Mouse (Mus musculus): ENCODE measurements around the gene Adh7. TPM values are rescaled to one million over a fixed set of nuclear protein-coding genes. Genes with fewer than 3 reads are reported as not detected.

Adh7 gene
- 0.53 and 1.4 TPM in 2 replicates for polyA plus RNA-seq (2015; fragmentation: Nextera tagmentation; extraction: Ambion mirVana)

GRCm38 (mm10) chr3:138217631-138218264, at the start of gene Adh7:
TSS of gene Adh7 (plus strand) at chr3:138217760.
- WGBS, result 81% methylated on average over 10 of the region's 10 CpGs
- Histone ChIP-seq H3K27ac (ENCODE audit: low read length) (no peak within 1 kb of the TSS), H3K9me3 (ENCODE audit: control insufficient read depth, low read length) (no peaks in the 10 kb centered on the region), H3K4me3 (replicated peaks; ENCODE audit: low read length) (no peak within 1 kb of the TSS), H3K4me2 (ENCODE audit: low read length) (no peak within 1 kb of the TSS), H3K36me3 (ENCODE audit: control insufficient read depth, insufficient read depth) (no peaks in the 10 kb centered on the region), H3K27me3 (replicated peaks; ENCODE audit: control insufficient read depth, insufficient read depth, low read length) (no peaks in the 10 kb centered on the region), H3K4me1 (replicated peaks; ENCODE audit: control insufficient read depth, insufficient read depth, low read length) (no peaks in the 10 kb centered on the region), H3K9ac (replicated peaks; ENCODE audit: low read depth, low read length) (no peak within 1 kb of the TSS)
- no peak for ATAC-seq

GRCm38 (mm10) chr3:138173291-138173690, 44.3 kb upstream of the Adh7 start:
- H3K36me3 ChIP-seq (ENCODE audit: control insufficient read depth, insufficient read depth), result no peaks in the 10 kb centered on the region
- WGBS, result 79% methylated on average over 10 of the region's 10 CpGs
- no peaks in the 10 kb centered on the region for H3K27me3 ChIP-seq (replicated peaks; ENCODE audit: control insufficient read depth, insufficient read depth, low read length)
- no peaks in the 10 kb centered on the region for H3K4me1 ChIP-seq (replicated peaks; ENCODE audit: control insufficient read depth, insufficient read depth, low read length)
- ATAC-seq, result no peak
- H3K9me3 ChIP-seq (ENCODE audit: control insufficient read depth, low read length), result no peaks in the 10 kb centered on the region
- no peak overlapping the region for H3K27ac ChIP-seq (ENCODE audit: low read length)
- no peak overlapping the region for H3K9ac ChIP-seq (replicated peaks; ENCODE audit: low read depth, low read length)
- no peak overlapping the region for H3K4me2 ChIP-seq (ENCODE audit: low read length)
- no peak overlapping the region for H3K4me3 ChIP-seq (replicated peaks; ENCODE audit: low read length)

- WGBS, result 93% methylated on average over 6 of the region's 6 CpGs
- Histone ChIP-seq H3K9me3 (ENCODE audit: control insufficient read depth, low read length) (no peaks in the 10 kb centered on the region), H3K36me3 (ENCODE audit: control insufficient read depth, insufficient read depth) (no peaks in the 10 kb centered on the region), H3K9ac (replicated peaks; ENCODE audit: low read depth, low read length) (no peak overlapping the region), H3K4me1 (replicated peaks; ENCODE audit: control insufficient read depth, insufficient read depth, low read length) (no peaks in the 10 kb centered on the region), H3K4me3 (replicated peaks; ENCODE audit: low read length) (no peak overlapping the region), H3K27me3 (replicated peaks; ENCODE audit: control insufficient read depth, insufficient read depth, low read length) (no peaks in the 10 kb centered on the region), H3K4me2 (ENCODE audit: low read length) (no peak overlapping the region), H3K27ac (ENCODE audit: low read length) (no peak overlapping the region)
- no peak for ATAC-seq
These were observed 42.0 kb upstream of the Adh7 start for GRCm38 (mm10) chr3:138175551-138175950.

GRCm38 (mm10) chr3:138182019-138182418, 35.5 kb upstream of the Adh7 start:
- no peak overlapping the region for H3K4me2 ChIP-seq (ENCODE audit: low read length)
- H3K4me3 ChIP-seq (replicated peaks; ENCODE audit: low read length), result no peak overlapping the region
- H3K27ac ChIP-seq (ENCODE audit: low read length), result no peak overlapping the region
- H3K9me3 ChIP-seq (ENCODE audit: control insufficient read depth, low read length), result no peaks in the 10 kb centered on the region
- no peaks in the 10 kb centered on the region for H3K27me3 ChIP-seq (replicated peaks; ENCODE audit: control insufficient read depth, insufficient read depth, low read length)
- ATAC-seq, result no peak
- 94% methylated on average over 2 of the region's 2 CpGs for WGBS
- no peaks in the 10 kb centered on the region for H3K4me1 ChIP-seq (replicated peaks; ENCODE audit: control insufficient read depth, insufficient read depth, low read length)
- H3K36me3 ChIP-seq (ENCODE audit: control insufficient read depth, insufficient read depth), result no peaks in the 10 kb centered on the region
- H3K9ac ChIP-seq (replicated peaks; ENCODE audit: low read depth, low read length), result no peak overlapping the region

GRCm38 (mm10) chr3:138183371-138183770, 34.2 kb upstream of the Adh7 start:
- Histone ChIP-seq H3K9ac (replicated peaks; ENCODE audit: low read depth, low read length) (no peak overlapping the region), H3K4me3 (replicated peaks; ENCODE audit: low read length) (no peak overlapping the region), H3K36me3 (ENCODE audit: control insufficient read depth, insufficient read depth) (no peaks in the 10 kb centered on the region), H3K9me3 (ENCODE audit: control insufficient read depth, low read length) (no peaks in the 10 kb centered on the region), H3K27ac (ENCODE audit: low read length) (no peak overlapping the region), H3K27me3 (replicated peaks; ENCODE audit: control insufficient read depth, insufficient read depth, low read length) (no peaks in the 10 kb centered on the region), H3K4me1 (replicated peaks; ENCODE audit: control insufficient read depth, insufficient read depth, low read length) (no peaks in the 10 kb centered on the region), H3K4me2 (ENCODE audit: low read length) (no peak overlapping the region)
- WGBS, result 89% methylated on average over 7 of the region's 7 CpGs
- no peak for ATAC-seq

GRCm38 (mm10) chr3:138185290-138185689, 32.3 kb upstream of the Adh7 start:
- Histone ChIP-seq H3K36me3 (ENCODE audit: control insufficient read depth, insufficient read depth) (no peaks in the 10 kb centered on the region), H3K4me2 (ENCODE audit: low read length) (no peak overlapping the region), H3K9ac (replicated peaks; ENCODE audit: low read depth, low read length) (no peak overlapping the region), H3K4me3 (replicated peaks; ENCODE audit: low read length) (no peak overlapping the region), H3K27me3 (replicated peaks; ENCODE audit: control insufficient read depth, insufficient read depth, low read length) (no peaks in the 10 kb centered on the region), H3K9me3 (ENCODE audit: control insufficient read depth, low read length) (no peaks in the 10 kb centered on the region), H3K4me1 (replicated peaks; ENCODE audit: control insufficient read depth, insufficient read depth, low read length) (no peaks in the 10 kb centered on the region), H3K27ac (ENCODE audit: low read length) (no peak overlapping the region)
- WGBS, result 57% methylated on average over 4 of the region's 4 CpGs
- ATAC-seq, result no peak

GRCm38 (mm10) chr3:138185995-138186930, 31.3 kb upstream of the Adh7 start:
- Histone ChIP-seq H3K36me3 (ENCODE audit: control insufficient read depth, insufficient read depth) (no peaks in the 10 kb centered on the region), H3K4me3 (replicated peaks; ENCODE audit: low read length) (no peak overlapping the region), H3K27ac (ENCODE audit: low read length) (no peak overlapping the region), H3K9me3 (ENCODE audit: control insufficient read depth, low read length) (no peaks in the 10 kb centered on the region), H3K27me3 (replicated peaks; ENCODE audit: control insufficient read depth, insufficient read depth, low read length) (no peaks in the 10 kb centered on the region), H3K4me1 (replicated peaks; ENCODE audit: control insufficient read depth, insufficient read depth, low read length) (no peaks in the 10 kb centered on the region), H3K9ac (replicated peaks; ENCODE audit: low read depth, low read length) (no peak overlapping the region), H3K4me2 (ENCODE audit: low read length) (no peak overlapping the region)
- ATAC-seq, result no peak
- 93% methylated on average over 26 of the region's 26 CpGs for WGBS

- H3K4me1 ChIP-seq (replicated peaks; ENCODE audit: control insufficient read depth, insufficient read depth, low read length), result no peaks in the 10 kb centered on the region
- 90% methylated on average over 7 of the region's 7 CpGs for whole genome bisulfite sequencing
- no peaks in the 10 kb centered on the region for H3K9me3 ChIP-seq (ENCODE audit: control insufficient read depth, low read length)
- no peak overlapping the region for H3K9ac ChIP-seq (replicated peaks; ENCODE audit: low read depth, low read length)
- no peaks in the 10 kb centered on the region for H3K27me3 ChIP-seq (replicated peaks; ENCODE audit: control insufficient read depth, insufficient read depth, low read length)
- H3K36me3 ChIP-seq (ENCODE audit: control insufficient read depth, insufficient read depth), result no peaks in the 10 kb centered on the region
- H3K27ac ChIP-seq (ENCODE audit: low read length), result no peak overlapping the region
- ATAC-seq, result no peak
- no peak overlapping the region for H3K4me2 ChIP-seq (ENCODE audit: low read length)
- no peak overlapping the region for H3K4me3 ChIP-seq (replicated peaks; ENCODE audit: low read length)
These were observed 25.3 kb upstream of the Adh7 start for GRCm38 (mm10) chr3:138192260-138192659.

GRCm38 (mm10) chr3:138193683-138194302, 23.8 kb upstream of the Adh7 start, which contains the start of gene 4930579F01Rik:
TSS of gene 4930579F01Rik (minus strand) at chr3:138193825.
- Histone ChIP-seq H3K9me3 (ENCODE audit: control insufficient read depth, low read length) (no peaks in the 10 kb centered on the region), H3K4me1 (replicated peaks; ENCODE audit: control insufficient read depth, insufficient read depth, low read length) (no peaks in the 10 kb centered on the region), H3K27me3 (replicated peaks; ENCODE audit: control insufficient read depth, insufficient read depth, low read length) (no peaks in the 10 kb centered on the region), H3K4me3 (replicated peaks; ENCODE audit: low read length) (no peak within 1 kb of the TSS), H3K4me2 (ENCODE audit: low read length) (no peak within 1 kb of the TSS), H3K27ac (ENCODE audit: low read length) (no peak within 1 kb of the TSS), H3K9ac (replicated peaks; ENCODE audit: low read depth, low read length) (no peak within 1 kb of the TSS), H3K36me3 (ENCODE audit: control insufficient read depth, insufficient read depth) (no peaks in the 10 kb centered on the region)
- no peak for ATAC-seq
- WGBS, result 84% methylated on average over 15 of the region's 15 CpGs

Data from forebrain, embryonic 16.5 days (tissue).